Mouse (Mus musculus) left cerebral cortex, postnatal 4 days (tissue): ENCODE data around the gene Hes1. TPM values are rescaled to one million over a fixed set of nuclear protein-coding genes. Genes with fewer than 3 reads are reported as not detected.

Experiments
- DNase-seq: peaks from one replicate; pipeline ENCODE4 v3.0.0-alpha.2; 2022
- intact Hi-C: fragments of 180-260 bp; cut with DNase I; formaldehyde crosslinking; loops from one replicate; pipeline ENCODE4 v1.15.1; 2025
- total RNA-seq, 2 experiments: library from RNA; stranded (reverse); gene quantifications; 2 replicates each; pipeline ENCODE4 v1.2.3; 2021

The Hes1 gene
- 10 to 100 TPM; 15.9 to 19.1 TPM for total RNA-seq

GRCm38 (mm10) chr16:30063984-30064453 lies at the start of gene Hes1:
TSS of gene Hes1 (plus strand) at chr16:30064384.
- peak; percentile 87 for DNase-seq

GRCm38 (mm10) chr16:30016064-30016463 lies 48.1 kb upstream of the Hes1 start:
- no peak for DNase-seq
- intact Hi-C loops: no loop called here

More at GRCm38 (mm10) chr16:30063984-30064453, at the start of gene Hes1:
- intact Hi-C loops: loop anchor here (10.0 kb wide), 2 partner anchors 109 to 229 kb away; no protein-coding TSS in a partner anchor

GRCm38 (mm10) chr16:30020124-30020523 lies 44.1 kb upstream of the Hes1 start:
- intact Hi-C loops: no loop called here
- no peak for DNase-seq

GRCm38 (mm10) chr16:30022352-30022751 lies 41.8 kb upstream of the Hes1 start:
- no peak for DNase-seq
- intact Hi-C loops: no loop called here

GRCm38 (mm10) chr16:30022890-30023797 lies 41.0 kb upstream of the Hes1 start:
- intact Hi-C loops: no loop called here
- DNase-seq: peak; percentile 56

GRCm38 (mm10) chr16:30024681-30025262 lies 39.4 kb upstream of the Hes1 start:
- no peak for DNase-seq
- intact Hi-C loops: no loop called here

GRCm38 (mm10) chr16:30028184-30028583 lies 36.0 kb upstream of the Hes1 start:
- intact Hi-C loops: no loop called here
- no peak for DNase-seq

- intact Hi-C loops: no loop called here
- no peak for DNase-seq
Observed at GRCm38 (mm10) chr16:30029264-30030003, 34.8 kb upstream of the Hes1 start.

GRCm38 (mm10) chr16:30032326-30032904 lies 31.8 kb upstream of the Hes1 start:
- DNase-seq: peak; percentile 35
- intact Hi-C loops: no loop called here

GRCm38 (mm10) chr16:30033390-30033789 lies 30.8 kb upstream of the Hes1 start:
- DNase-seq: no peak
- intact Hi-C loops: no loop called here

GRCm38 (mm10) chr16:30034001-30034400 lies 30.2 kb upstream of the Hes1 start:
- intact Hi-C loops: no loop called here
- no peak for DNase-seq

- intact Hi-C loops: no loop called here
- no peak for DNase-seq
Observed at GRCm38 (mm10) chr16:30034521-30034920, 29.7 kb upstream of the Hes1 start.

- intact Hi-C loops: no loop called here
- DNase-seq: no peak
Observed at GRCm38 (mm10) chr16:30034979-30035440, 29.2 kb upstream of the Hes1 start.

GRCm38 (mm10) chr16:30036104-30036503 lies 28.1 kb upstream of the Hes1 start:
- intact Hi-C loops: no loop called here
- no peak for DNase-seq

- intact Hi-C loops: no loop called here
- no peak for DNase-seq
Observed at GRCm38 (mm10) chr16:30038663-30039593, 25.3 kb upstream of the Hes1 start.

GRCm38 (mm10) chr16:30039841-30040240 lies 24.3 kb upstream of the Hes1 start:
- intact Hi-C loops: no loop called here
- no peak for DNase-seq

GRCm38 (mm10) chr16:30042859-30043258 lies 21.3 kb upstream of the Hes1 start:
- intact Hi-C loops: no loop called here
- no peak for DNase-seq

GRCm38 (mm10) chr16:30045615-30046014 lies 18.6 kb upstream of the Hes1 start:
- DNase-seq: no peak
- intact Hi-C loops: no loop called here

- DNase-seq: no peak
- intact Hi-C loops: no loop called here
Observed at GRCm38 (mm10) chr16:30047010-30047409, 17.2 kb upstream of the Hes1 start.

- no peak for DNase-seq
- intact Hi-C loops: no loop called here
Observed at GRCm38 (mm10) chr16:30047421-30047831, 16.8 kb upstream of the Hes1 start.
